Mouse (Mus musculus) bone marrow macrophage, adult 2 months (primary cell): ENCODE measurements around the gene Uhrf1bp1.

Experiments
- CTCF ChIP-seq: IDR thresholded peaks from 2 replicates; pipeline ENCODE4 v1.5.1; 2012; ENCODE audit warnings: low read depth, mild to moderate bottlenecking, low read length, moderate library complexity
- POLR2A ChIP-seq: IDR thresholded peaks from 2 replicates; pipeline ENCODE4 v1.6.1; 2012; ENCODE audit warnings: mild to moderate bottlenecking, low read depth, low read length, borderline replicate concordance

DNA sequence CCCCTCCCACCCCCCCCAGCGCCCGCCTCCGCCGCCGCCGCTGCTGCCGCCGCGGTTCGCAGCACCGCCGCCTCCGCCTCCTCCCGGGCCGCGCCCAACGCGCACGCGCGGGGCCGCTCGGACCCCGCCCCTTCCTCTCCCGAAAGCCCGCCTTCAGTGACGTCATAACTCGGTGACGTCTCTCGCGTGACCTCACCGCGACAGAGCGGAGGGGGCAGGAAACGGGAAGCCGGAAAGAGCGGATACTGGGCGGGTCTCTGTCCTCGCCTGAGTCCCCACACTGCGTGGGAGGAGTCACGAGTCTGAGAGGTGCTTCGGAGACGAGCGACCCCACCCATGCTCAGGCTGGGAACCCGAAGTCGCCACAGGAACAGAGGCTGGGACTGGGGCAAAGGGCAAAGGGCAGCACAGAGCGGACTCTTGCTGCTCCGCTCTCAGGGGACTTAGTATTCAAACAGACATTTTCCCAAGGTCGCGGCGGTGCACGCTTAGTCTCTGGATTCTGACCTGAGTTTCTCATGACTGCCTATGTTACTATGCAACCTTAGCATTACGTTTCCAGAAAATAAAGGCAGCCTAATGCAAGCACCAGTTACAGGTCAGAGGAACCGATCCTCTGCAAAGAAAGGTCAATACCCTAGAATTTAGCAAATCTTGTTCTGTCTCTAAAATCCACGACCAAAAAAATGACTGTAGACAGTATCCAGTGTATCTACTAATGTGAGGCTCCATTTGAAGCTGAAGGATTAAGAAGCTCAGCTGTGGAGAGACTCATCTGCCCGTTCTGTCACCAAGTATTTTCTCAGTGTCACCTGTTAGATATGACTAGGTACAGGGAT, 35.5 kb upstream of the Uhrf1bp1 start, which contains the start of gene D17Wsu92e:
- no peak for TF ChIP-seq CTCF
- TF ChIP-seq POLR2A = no peak; the same call in 1 of the 2 replicates
